ENCODE assay signal across 12 mouse cellular contexts in genomic region chr14:75178801-75179211, GRCm38 (mm10). TPM values are rescaled to one million over a fixed set of nuclear protein-coding genes. Genes with fewer than 3 reads are reported as not detected.
A peak's percentile ranks its signal among the peaks of the same experiment; 100 is the strongest.
DNase-seq lines count a peak whose midpoint lies in the region; ATAC-seq and TF ChIP-seq lines count a peak whose summit lies in the region.
"Had no signal": no experiment of that assay in that cellular context is flagged by ENCODE, and none has a peak within 500 bp of the region (broad histone marks: within the 10 kb centered on the region; RNA-seq: fewer than 3 reads in every experiment).

No protein-coding gene starts in this region.

- intact Hi-C loops in gastrocnemius, adult 2 months (cut with DNase I) = no loop called here

- TF ChIP-seq EP300 in stomach, postnatal 0 days (optimal IDR thresholded peaks at IDR 0.05) = no peak

- H3K4me3 ChIP-seq in gastrocnemius, adult 2 months = peak overlapping the region; percentile 60
- H3K4me3 ChIP-seq in stomach, postnatal 0 days (ENCODE audit: low read depth, low read length) = no peak overlapping the region
- H3K4me3 ChIP-seq in midbrain, embryonic 13.5 days (replicated peaks) = no peak overlapping the region

- no peak overlapping the region for H3K9ac ChIP-seq in stomach, postnatal 0 days (ENCODE audit: low read length)
- H3K9ac ChIP-seq in midbrain, embryonic 13.5 days (replicated peaks) = no peak overlapping the region

- WGBS in stomach, postnatal 0 days = 56% methylated on average over 10 of the region's 10 CpGs
- WGBS in midbrain, embryonic 13.5 days = 89% methylated on average over 10 of the region's 10 CpGs

- no peak for TF ChIP-seq CTCF in gastrocnemius, adult 2 months (IDR thresholded peaks at IDR 0.05)
- TF ChIP-seq CTCF in stomach, postnatal 0 days (IDR thresholded peaks at IDR 0.05; ENCODE audit: low read depth) = no peak

- peak; percentile 78 for ATAC-seq in erythroid progenitor cell, adult 5-6 weeks (replicated peaks; ENCODE audit: low FRiP score, poor library complexity, severe bottlenecking)
- peak; percentile 69 for ATAC-seq in stomach, postnatal 0 days (ENCODE audit: low FRiP score, low TSS enrichment)
- no peak for ATAC-seq in midbrain, embryonic 13.5 days
- ATAC-seq: forebrain, embryonic 14.5 days had no signal

- no peaks in the 10 kb centered on the region for H3K36me3 ChIP-seq in stomach, postnatal 0 days (ENCODE audit: control insufficient read depth, insufficient read depth, low read length)
- no peaks in the 10 kb centered on the region for H3K36me3 ChIP-seq in midbrain, embryonic 13.5 days

- no peaks in the 10 kb centered on the region for H3K27me3 ChIP-seq in stomach, postnatal 0 days (ENCODE audit: control insufficient read depth, insufficient read depth, low read length)
- H3K27me3 ChIP-seq in midbrain, embryonic 13.5 days = no peaks in the 10 kb centered on the region

- H3K4me2 ChIP-seq in stomach, postnatal 0 days (replicated peaks; ENCODE audit: low read depth) = 0 out of 2 replicates have a peak overlapping the region, but pooled peaks have one; percentile 23
- H3K4me2 ChIP-seq in midbrain, embryonic 13.5 days (replicated peaks) = no peak overlapping the region

- 0 out of 2 replicates have a peak, but pooled peaks cover 2% of the 10 kb centered on the region for H3K4me1 ChIP-seq in stomach, postnatal 0 days (replicated peaks; ENCODE audit: control insufficient read depth, insufficient read depth)
- no peaks in the 10 kb centered on the region for H3K4me1 ChIP-seq in midbrain, embryonic 13.5 days (replicated peaks)

- no peaks in the 10 kb centered on the region for H3K9me3 ChIP-seq in stomach, postnatal 0 days (ENCODE audit: control insufficient read depth, low read length)
- no peaks in the 10 kb centered on the region for H3K9me3 ChIP-seq in midbrain, embryonic 13.5 days

- DNase-seq in gastrocnemius, adult 2 months = no peak
- no peak for DNase-seq in gastrocnemius, postnatal 10 days
- peak; percentile 37 for DNase-seq in lung, postnatal 14 days
- DNase-seq in stomach, postnatal 0 days (ENCODE audit: low spot score) = peak; percentile 39
- no peak for DNase-seq in right cerebral cortex, postnatal 14 days
- no peak for DNase-seq in cerebellum, postnatal 36 days
- DNase-seq: adrenal gland, adult 8-10 months; kidney, adult 18-20 months; retina, postnatal 1 day had no signal

- peak overlapping the region; percentile 51 for H3K27ac ChIP-seq in gastrocnemius, adult 2 months
- H3K27ac ChIP-seq in stomach, postnatal 0 days (replicated peaks) = peak overlapping the region; percentile 35; the same call in 1 of the 2 replicates
- H3K27ac ChIP-seq in midbrain, embryonic 13.5 days = no peak overlapping the region

RNA-seq across cellular contexts. Expression of gene Lcp1, which starts 47.9 kb away (rescaled TPM):
- 1 to 10 TPM; 1.7 to 2.3 TPM for total RNA-seq in gastrocnemius, adult 2 months (2021)
- total RNA-seq in gastrocnemius, postnatal 10 days (2021) = 10 to 100 TPM; 10.0 to 19.9 TPM
- 176 and 202 TPM in 2 replicates for total RNA-seq in erythroid progenitor cell, adult 5-6 weeks (2015; ENCODE audit: low replicate concordance)
- total RNA-seq in erythroid progenitor cell, adult 5-6 weeks (2017; ENCODE audit: low replicate concordance) = 63.5 and 70.4 TPM in 2 replicates
- 28.9 and 30.5 TPM in 2 replicates for polyA plus RNA-seq in stomach, postnatal 0 days (2015; fragmentation: Nextera tagmentation; extraction: Ambion mirVana)
- 13.7 and 16.6 TPM in 2 replicates for polyA plus RNA-seq in midbrain, embryonic 13.5 days (2015; fragmentation: Nextera tagmentation; extraction: Ambion mirVana)

RNA-seq across cellular contexts. Expression of gene Lrrc63, which starts 48.1 kb away (rescaled TPM):
- not detected for total RNA-seq in gastrocnemius, adult 2 months (2021)
- not detected for total RNA-seq in gastrocnemius, postnatal 10 days (2021)
- total RNA-seq in erythroid progenitor cell, adult 5-6 weeks (2015; ENCODE audit: low replicate concordance) = not detected in 2 replicates
- not detected in 2 replicates for total RNA-seq in erythroid progenitor cell, adult 5-6 weeks (2017; ENCODE audit: low replicate concordance)
- 0.04 TPM in 1 of 2 replicates, not detected in the other for polyA plus RNA-seq in stomach, postnatal 0 days (2015; fragmentation: Nextera tagmentation; extraction: Ambion mirVana)
- 0.09 and 0.10 TPM in 2 replicates for polyA plus RNA-seq in midbrain, embryonic 13.5 days (2015; fragmentation: Nextera tagmentation; extraction: Ambion mirVana)
- polyA plus RNA-seq: forebrain, embryonic 14.5 days had no signal

Comparison
In these comparisons a context has a peak if more than half of its experiments do, and no peak if none do; other contexts are left out.
1. DNase-seq: peak in lung, postnatal 14 days (single experiment) and stomach, postnatal 0 days (single experiment); none in gastrocnemius, adult 2 months (single experiment), gastrocnemius, postnatal 10 days (single experiment), right cerebral cortex, postnatal 14 days (single experiment) and cerebellum, postnatal 36 days (0 of 2).